Mouse (Mus musculus): Measurements from ENCODE around the gene Rrnad1.

Rrnad1 gene

GRCm38 (mm10) chr3:87948378-87949265 is 18.1 kb upstream of the Rrnad1 start, which contains the start of gene Crabp2:
Crabp2 (plus strand) TSS chr3:87948666.
- DNase-seq = no peak

- DNase-seq = no peak
Observed at GRCm38 (mm10) chr3:87947811-87948199, 17.3 kb upstream of the Rrnad1 start.

DNA sequence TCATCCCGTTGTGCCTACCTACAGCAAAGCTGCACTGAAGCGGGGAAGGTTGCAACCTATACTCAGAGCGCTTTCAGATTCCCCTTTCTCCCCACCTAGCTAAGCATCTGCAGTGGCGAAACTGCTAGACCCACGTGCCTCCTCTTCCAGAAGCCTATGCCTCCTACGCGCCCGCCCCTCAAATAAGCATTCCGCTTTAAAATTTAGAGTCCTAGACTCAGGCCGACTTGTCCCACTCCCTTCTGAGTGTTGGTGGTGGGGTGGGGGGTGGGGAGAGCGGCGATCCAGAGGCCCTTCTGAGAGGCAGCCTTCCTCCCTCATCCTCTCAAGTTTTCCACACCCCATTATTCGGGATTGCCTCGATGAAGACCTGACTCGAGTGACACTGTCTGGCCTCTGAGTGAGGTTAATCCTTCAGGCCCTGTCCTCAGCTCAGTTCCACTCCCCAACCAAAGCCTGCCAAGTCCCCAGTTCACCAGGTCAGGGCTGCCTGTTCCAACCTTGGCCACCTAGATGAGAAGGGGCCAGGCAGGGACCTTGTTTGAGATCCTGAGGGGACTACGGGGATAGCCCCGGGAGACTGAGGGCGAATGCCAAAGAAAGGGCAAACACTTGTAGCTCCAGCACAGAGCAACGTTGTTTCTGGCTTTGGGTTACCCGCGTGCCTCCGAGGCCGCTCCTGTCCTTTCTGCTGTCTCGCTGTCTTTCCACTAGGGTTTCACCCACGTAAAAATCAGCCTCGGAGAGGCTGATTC is 16.7 kb upstream of the Rrnad1 start:
- DNase-seq = no peak

- DNase-seq = no peak
Observed at GRCm38 (mm10) chr3:87946541-87946860, 16.0 kb upstream of the Rrnad1 start.

GRCm38 (mm10) chr3:87945781-87946540 is 15.4 kb upstream of the Rrnad1 start:
- no peak for DNase-seq

- no peak for DNase-seq
Observed at GRCm38 (mm10) chr3:87944838-87945600, 14.5 kb upstream of the Rrnad1 start.

GRCm38 (mm10) chr3:87943586-87943985 is 13.1 kb upstream of the Rrnad1 start:
- DNase-seq = no peak

DNA sequence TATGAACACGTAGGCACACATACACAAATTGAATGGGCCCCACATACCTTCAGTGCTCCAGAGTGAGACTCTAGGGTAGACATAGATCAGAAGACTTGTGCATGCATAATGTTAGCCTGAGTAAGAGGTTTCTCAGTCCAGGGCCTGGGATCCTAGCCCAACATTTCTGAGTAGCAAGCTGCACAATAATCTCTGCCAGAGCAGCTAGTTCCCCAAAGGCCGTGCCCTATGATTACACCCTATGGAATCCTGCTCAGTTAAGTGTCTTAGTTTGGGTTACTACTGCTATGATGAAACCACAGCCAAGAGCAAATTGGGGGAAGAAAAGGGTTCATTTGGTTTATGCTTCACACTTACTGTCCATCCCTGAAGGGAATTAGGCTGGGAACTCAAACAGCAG is 12.0 kb upstream of the Rrnad1 start:
- DNase-seq = no peak

DNA sequence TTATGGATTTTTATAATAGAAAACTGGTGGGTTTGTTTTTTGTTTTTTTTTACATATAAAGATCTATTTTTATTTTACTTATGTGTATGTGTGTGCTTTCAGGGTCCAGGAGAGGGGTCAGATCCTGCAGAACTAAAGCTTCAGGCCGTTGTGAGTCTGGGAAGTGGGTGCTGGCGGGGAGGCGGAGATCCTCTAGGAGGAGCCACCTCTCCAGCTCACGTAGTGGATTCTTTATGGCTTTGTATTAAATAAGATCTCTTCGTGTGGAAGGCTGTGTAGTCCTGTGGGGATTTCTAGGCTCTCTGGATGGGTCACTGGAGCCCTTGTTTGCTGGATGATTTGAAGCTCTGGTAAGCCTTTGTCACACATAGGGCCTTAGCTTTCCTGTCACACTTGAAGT is 10.1 kb upstream of the Rrnad1 start:
- DNase-seq = no peak

- peak; percentile 65 for DNase-seq
Observed at GRCm38 (mm10) chr3:87935776-87936175, 5.3 kb upstream of the Rrnad1 start.

DNA sequence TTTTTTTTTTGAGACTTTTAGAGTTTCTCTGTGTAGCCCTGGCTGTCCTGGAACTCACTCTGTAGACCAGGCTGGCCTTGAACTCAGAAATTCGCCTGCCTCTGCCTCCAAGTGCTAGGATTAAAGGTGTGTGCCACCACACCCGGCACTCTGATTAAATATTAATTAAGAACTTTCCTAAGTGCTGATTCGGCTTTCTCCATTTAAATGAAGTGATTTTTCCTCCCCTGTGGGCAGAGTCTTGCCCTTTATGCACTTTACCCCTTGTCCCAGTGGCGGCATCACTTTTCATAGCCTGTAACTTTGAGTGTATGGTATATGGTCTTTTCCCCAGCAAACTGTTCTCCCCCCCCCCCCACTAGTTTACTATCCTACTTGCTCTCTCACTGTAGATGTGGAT is 4.7 kb upstream of the Rrnad1 start:
- no peak for DNase-seq

DNA sequence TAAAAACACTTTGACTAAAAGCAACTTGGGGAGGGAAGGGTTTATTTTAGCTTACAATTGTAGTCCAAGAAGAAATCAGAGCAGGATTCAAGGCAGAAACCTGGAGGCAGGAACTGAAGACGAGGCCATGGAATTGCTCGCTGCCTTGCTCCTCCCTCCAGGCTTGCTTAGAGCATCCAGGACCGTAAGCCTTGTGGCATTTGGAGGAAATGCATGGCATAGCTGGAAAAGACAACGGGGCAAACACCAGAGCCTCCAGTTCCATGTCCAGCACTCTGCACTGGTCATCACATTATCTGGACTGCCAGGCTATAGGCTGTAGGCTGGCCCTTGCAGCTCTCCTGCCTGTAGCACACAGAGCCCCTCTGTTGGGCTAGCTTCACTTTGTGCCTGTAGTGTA is 4.0 kb upstream of the Rrnad1 start:
- DNase-seq = no peak

DNA sequence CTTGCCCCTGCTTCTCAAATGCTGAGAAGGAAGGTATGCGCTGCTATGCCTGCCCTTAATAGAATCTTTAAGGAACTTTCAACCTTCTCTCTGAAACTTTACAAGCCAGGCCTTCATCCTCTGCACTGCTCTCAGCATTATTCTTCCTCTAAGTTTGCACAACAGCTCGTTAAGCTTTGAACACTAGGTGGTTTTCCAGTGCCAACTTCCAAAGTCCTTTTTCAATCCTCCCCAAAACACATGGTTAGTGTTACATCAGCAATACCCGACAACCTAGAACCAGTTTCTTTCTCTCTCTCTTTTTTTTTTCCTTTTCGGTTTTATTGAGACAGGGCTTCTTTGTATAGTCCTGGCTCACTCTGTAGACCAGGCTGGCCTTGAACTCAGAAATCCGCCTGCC is 3.5 kb upstream of the Rrnad1 start:
- no peak for DNase-seq

GRCm38 (mm10) chr3:87929341-87930077 is 1.0 kb downstream of the Rrnad1 start:
- no peak for DNase-seq

GRCm38 (mm10) chr3:87927452-87927851 is 3.1 kb downstream of the Rrnad1 start:
- no peak for DNase-seq

GRCm38 (mm10) chr3:87924996-87925395 is 5.5 kb downstream of the Rrnad1 start:
- DNase-seq = no peak

- DNase-seq = no peak
Observed at GRCm38 (mm10) chr3:87920270-87920943, 10.1 kb downstream of the Rrnad1 start.

DNA sequence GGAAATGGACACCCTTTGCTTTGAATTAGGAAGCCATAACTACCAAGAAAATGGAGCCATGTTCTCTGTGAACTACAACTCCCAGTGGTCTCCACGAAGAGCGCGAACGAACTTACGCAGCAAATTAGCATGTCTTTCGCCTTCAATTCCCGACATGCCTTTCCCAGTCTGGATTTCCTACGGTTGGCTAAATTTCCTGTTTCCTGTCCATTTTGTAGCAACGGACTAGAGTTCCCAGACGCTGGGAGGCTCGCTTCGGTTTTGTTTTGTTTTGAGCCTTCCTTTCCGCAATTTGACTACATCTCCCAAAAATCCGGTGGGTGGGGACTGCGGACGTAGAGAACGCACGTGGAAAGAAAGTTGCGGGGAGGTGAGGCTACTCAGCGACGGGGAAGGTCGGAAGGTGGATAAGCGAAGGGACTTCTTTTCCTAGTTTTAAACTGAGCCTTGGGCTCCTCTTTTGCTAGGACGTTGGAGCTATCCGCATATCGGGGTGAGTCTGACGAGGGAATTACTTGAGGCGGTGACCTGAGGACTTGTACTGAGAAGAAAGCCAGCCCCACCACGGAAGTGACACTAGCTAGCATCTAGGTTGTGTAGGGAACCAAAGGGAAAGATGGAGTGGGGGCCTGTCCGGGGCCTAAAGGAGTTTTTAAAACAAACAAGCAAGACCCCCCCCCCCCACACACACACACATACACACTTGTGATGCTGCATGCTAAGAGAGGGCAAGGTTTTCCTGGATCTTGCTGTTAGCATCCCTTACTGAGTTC is 11.0 kb downstream of the Rrnad1 start, which contains the start of gene Mrpl24:
Gene Mrpl24 (plus strand): TSS at position 171 of the 773 bp plus-strand sequence.
- peak; percentile 72 for DNase-seq

GRCm38 (mm10) chr3:87918551-87918950 is 12.0 kb downstream of the Rrnad1 start:
- DNase-seq = no peak

DNA sequence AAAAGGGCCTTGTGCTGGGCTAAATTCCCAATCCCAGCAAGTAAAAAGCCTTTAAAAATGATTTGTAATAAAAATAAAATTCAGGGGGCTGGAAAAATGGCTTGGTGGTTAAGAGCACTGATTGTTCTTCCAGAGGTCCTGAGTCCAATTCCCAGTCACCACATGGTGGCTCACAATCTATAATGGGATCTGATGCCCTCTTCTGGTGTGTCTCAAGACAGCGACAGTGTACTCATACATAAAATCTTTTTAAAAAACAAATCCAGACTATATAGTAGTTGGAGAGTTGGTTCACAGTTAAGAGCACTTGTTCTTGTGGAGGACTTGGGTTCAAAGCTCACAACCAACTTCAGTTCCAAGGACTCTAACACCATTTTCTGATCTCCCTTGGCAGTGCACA is 13.5 kb downstream of the Rrnad1 start:
- no peak for DNase-seq
